Mouse (Mus musculus): Measurements from ENCODE around the gene Tmem217. TPM values are rescaled to one million over a fixed set of nuclear protein-coding genes. Genes with fewer than 3 reads are reported as not detected.
"Not testable (repeated sequence)": the region's sequence is repeated elsewhere in the genome, so short reads cannot be mapped to it uniquely, and the experiment has no call there.

The Tmem217 gene
- polyA plus RNA-seq, 1 experiment = 396 TPM

DNA sequence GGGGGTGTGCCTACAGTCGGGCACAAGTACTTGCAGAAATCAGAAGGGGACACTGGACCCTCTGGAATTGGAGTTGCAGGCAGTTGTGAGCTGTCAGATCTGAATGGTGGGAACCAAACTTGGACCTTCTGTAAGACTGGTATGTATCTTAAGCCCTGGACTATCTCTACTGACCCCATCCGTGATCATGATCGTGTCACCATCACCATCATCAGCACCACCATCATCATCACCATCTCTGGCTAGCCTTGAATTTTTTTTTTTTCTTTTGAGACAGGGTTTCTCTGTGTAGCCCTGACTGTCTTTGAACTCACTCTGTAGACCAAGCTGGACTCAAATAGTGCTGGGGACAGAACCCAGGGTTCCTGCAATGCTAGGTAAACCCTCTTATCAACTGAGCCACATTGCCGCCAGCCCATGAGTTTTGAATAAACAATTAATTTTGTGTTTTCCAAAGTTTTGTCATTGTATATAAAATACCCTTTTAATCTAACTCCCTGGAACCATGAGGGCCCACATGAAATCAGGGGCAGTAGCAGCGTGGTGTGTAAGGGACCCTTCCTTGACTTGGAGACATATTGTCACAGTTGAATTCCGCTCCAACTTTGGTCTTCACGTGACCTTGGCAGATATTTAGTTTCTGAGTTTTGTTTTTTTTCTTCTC lies 50.0 kb downstream of the Tmem217 start:
- peaks cover 3% of the 10 kb centered on the region; the same call in 1 of the 2 replicates for H3K4me1 ChIP-seq (ENCODE audit: control insufficient read depth, insufficient read depth, low read length)
- H3K27me3 ChIP-seq (ENCODE audit: control insufficient read depth, insufficient read depth, low read length) = no peaks in the 10 kb centered on the region
- H3K27ac ChIP-seq (ENCODE audit: control insufficient read depth, insufficient read depth, low read depth, low read length) = no peak overlapping the region
- H3K36me3 ChIP-seq (ENCODE audit: control insufficient read depth, insufficient read depth, low read length) = no peaks in the 10 kb centered on the region
- H3K4me3 ChIP-seq (ENCODE audit: control insufficient read depth, low read depth, low read length) = no peak overlapping the region
- no peak for TF ChIP-seq CTCF (IDR thresholded peaks at IDR 0.05; ENCODE audit: control insufficient read depth, insufficient read depth, insufficient replicate concordance, low read depth, low read length)
- TF ChIP-seq POLR2A (IDR thresholded peaks at IDR 0.05; ENCODE audit: control insufficient read depth, low read depth, low read length) = no peak

DNA sequence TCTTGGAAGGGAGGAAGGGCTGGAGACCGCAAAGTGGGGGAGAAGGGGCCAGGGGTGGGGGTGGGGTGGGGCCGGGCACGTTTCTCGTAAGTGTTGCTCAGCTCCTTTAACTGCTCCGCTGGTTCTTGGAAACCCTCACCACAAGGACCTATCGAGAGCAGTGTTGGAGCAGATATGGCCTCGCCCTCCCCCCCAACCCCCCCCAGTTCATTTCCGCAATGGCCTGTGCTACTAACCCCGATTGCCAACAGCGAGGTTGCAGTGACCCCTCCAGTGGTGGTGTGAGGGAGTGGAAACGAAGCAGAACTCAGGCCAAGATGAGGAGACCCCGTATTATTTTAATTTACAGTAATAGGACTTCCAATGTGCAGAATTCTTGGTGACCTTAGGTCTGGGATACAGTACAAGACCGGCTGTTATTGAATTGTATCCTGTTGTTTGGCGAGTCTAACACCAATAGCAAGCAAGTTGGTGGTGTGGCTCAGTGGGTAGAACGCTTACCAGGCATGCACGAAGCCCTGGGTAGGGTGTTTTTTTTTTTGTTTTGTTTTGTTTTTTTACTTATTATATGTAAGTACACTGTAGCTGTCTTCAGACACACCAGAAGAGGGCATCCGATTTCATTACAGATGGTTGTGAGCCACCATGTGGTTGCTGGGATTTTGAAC lies 51.2 kb downstream of the Tmem217 start:
- no peak overlapping the region for H3K4me3 ChIP-seq (ENCODE audit: control insufficient read depth, low read depth, low read length)
- no peaks in the 10 kb centered on the region for H3K27me3 ChIP-seq (ENCODE audit: control insufficient read depth, insufficient read depth, low read length)
- H3K36me3 ChIP-seq (ENCODE audit: control insufficient read depth, insufficient read depth, low read length) = no peaks in the 10 kb centered on the region
- H3K27ac ChIP-seq (ENCODE audit: control insufficient read depth, insufficient read depth, low read depth, low read length) = no peak overlapping the region
- H3K4me1 ChIP-seq (ENCODE audit: control insufficient read depth, insufficient read depth, low read length) = peaks cover 3% of the 10 kb centered on the region; the same call in 1 of the 2 replicates
- TF ChIP-seq CTCF (IDR thresholded peaks at IDR 0.05; ENCODE audit: control insufficient read depth, insufficient read depth, insufficient replicate concordance, low read depth, low read length) (no peak), POLR2A (IDR thresholded peaks at IDR 0.05; ENCODE audit: control insufficient read depth, low read depth, low read length) (no peak)

DNA sequence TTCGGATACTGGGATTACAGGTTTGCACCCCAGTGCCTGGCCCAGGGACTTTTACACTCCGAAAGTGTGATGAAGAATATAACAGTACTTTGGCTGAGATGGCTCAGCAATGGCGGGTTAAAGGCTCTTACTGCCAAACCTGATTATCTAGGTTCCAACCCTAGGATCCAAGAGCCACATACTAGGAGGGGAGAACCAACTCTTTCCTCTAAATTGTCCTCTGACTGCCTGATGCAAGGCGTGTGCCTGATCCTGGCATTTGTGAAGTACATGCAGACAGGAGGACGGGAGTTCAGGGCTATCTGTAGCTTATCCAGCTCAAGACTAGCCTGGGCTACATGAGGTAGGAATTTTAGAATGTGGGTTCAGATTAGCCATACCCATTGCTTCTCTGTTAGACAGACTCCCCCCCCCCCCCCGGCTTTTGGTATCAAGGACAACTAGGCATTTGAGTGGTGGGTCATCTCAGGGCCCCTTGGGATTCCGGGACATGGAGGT lies 51.9 kb downstream of the Tmem217 start:
- Histone ChIP-seq H3K36me3 (ENCODE audit: control insufficient read depth, insufficient read depth, low read length) (no peaks in the 10 kb centered on the region), H3K4me1 (ENCODE audit: control insufficient read depth, insufficient read depth, low read length) (peaks cover 3% of the 10 kb centered on the region; the same call in 1 of the 2 replicates), H3K27ac (ENCODE audit: control insufficient read depth, insufficient read depth, low read depth, low read length) (no peak overlapping the region), H3K4me3 (ENCODE audit: control insufficient read depth, low read depth, low read length) (no peak overlapping the region), H3K27me3 (ENCODE audit: control insufficient read depth, insufficient read depth, low read length) (no peaks in the 10 kb centered on the region)
- TF ChIP-seq CTCF (IDR thresholded peaks at IDR 0.05; ENCODE audit: control insufficient read depth, insufficient read depth, insufficient replicate concordance, low read depth, low read length) (no peak), POLR2A (IDR thresholded peaks at IDR 0.05; ENCODE audit: control insufficient read depth, low read depth, low read length) (no peak)

DNA sequence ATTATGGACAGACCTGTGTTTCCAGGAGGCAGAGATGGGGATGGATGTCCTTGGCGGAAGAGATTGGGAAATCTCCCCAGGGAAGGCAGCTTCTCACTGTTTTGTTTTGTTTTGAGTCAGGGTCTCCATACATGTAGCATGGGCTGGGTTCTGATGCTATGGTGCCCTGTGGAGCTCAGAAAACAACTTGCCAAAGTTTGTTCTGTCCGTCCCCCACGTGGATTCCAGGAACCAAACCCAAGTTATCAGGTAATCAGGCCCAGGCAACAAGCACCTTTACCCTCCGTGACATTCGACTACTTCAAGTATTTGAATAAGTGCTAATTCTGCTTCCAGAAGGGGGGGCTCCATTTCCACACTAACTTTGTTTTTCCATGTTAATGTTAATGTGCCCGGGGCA lies 52.7 kb downstream of the Tmem217 start:
- Histone ChIP-seq H3K27ac (ENCODE audit: control insufficient read depth, insufficient read depth, low read depth, low read length) (no peak overlapping the region), H3K4me3 (ENCODE audit: control insufficient read depth, low read depth, low read length) (no peak overlapping the region)
- TF ChIP-seq CTCF (IDR thresholded peaks at IDR 0.05; ENCODE audit: control insufficient read depth, insufficient read depth, insufficient replicate concordance, low read depth, low read length) (no peak), POLR2A (IDR thresholded peaks at IDR 0.05; ENCODE audit: control insufficient read depth, low read depth, low read length) (no peak)

DNA sequence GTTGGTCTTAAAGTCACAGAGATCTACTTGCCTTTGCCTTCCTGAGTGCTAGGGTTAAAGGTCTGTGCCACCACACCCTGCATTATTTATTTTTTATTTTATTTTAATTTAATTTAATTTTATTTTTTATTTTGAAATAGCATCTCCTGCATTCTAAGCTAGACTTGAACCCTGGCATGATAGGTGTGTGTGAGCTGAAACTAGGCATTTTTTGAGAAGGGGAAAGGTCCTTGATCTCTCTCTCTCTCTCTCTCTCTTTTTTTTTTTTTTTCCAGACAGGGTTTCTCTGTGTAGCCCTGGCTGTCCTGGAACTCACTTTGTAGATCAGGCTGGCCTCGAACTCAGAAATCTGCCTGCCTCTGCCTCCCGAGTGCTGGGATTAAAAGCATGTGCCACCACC lies 53.2 kb downstream of the Tmem217 start:
- not testable (repeated sequence) for H3K27ac ChIP-seq (ENCODE audit: control insufficient read depth, insufficient read depth, low read depth, low read length); H3K4me3 ChIP-seq (ENCODE audit: control insufficient read depth, low read depth, low read length); H3K27me3 ChIP-seq (ENCODE audit: control insufficient read depth, insufficient read depth, low read length); H3K4me1 ChIP-seq (ENCODE audit: control insufficient read depth, insufficient read depth, low read length); H3K36me3 ChIP-seq (ENCODE audit: control insufficient read depth, insufficient read depth, low read length)

More for the DNA sequence above, 52.7 kb downstream of the Tmem217 start:
- no peaks in the 10 kb centered on the region for H3K27me3 ChIP-seq (ENCODE audit: control insufficient read depth, insufficient read depth, low read length)
- H3K4me1 ChIP-seq (ENCODE audit: control insufficient read depth, insufficient read depth, low read length) = peaks cover 3% of the 10 kb centered on the region; the same call in 1 of the 2 replicates
- H3K36me3 ChIP-seq (ENCODE audit: control insufficient read depth, insufficient read depth, low read length) = no peaks in the 10 kb centered on the region

DNA sequence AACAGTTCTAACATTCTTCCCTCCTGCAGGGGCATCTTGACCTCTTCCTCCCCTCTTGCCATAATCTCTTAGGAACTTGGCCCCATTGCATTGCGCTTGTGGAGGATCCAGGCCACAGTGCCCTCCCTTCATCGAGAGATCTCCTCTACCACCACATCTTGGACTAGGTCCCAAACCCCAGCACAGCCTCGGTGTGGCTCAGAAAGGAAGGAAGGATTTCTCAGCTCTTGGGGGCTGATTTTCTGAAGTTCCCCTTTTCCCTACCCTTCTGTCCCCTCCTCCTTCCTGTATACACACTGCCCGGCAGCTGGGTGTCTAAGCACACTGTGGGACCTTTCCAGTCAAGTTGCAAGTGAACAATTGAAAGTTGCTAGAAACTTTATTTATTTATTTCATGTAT lies 54.2 kb downstream of the Tmem217 start:
- no peak overlapping the region for H3K27ac ChIP-seq (ENCODE audit: control insufficient read depth, insufficient read depth, low read depth, low read length)

DNA sequence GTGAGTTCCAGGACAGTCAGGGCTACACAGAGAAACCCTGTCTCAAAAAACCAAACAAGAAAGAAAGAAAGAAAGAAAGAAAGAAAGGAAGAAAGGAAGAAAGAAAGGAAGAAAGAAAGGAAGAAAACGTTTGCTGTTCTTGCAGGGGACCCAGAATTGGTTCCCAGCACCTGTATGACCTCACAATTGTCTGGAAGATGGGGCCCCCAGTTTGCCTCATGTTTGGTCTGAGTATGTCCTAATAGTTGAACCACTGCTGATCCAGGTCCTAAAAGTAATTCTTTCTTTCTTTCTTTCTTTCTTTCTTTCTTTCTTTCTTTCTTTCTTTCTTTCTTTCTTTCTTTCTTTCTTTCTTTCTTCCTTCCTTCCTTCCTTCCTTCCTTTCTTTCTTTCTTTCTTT lies 54.7 kb downstream of the Tmem217 start:
- not testable (repeated sequence) for H3K4me1 ChIP-seq (ENCODE audit: control insufficient read depth, insufficient read depth, low read length); H3K36me3 ChIP-seq (ENCODE audit: control insufficient read depth, insufficient read depth, low read length)

More for the DNA sequence above, 54.2 kb downstream of the Tmem217 start:
- Histone ChIP-seq H3K36me3 (ENCODE audit: control insufficient read depth, insufficient read depth, low read length) (no peaks in the 10 kb centered on the region), H3K4me3 (ENCODE audit: control insufficient read depth, low read depth, low read length) (no peak overlapping the region), H3K4me1 (ENCODE audit: control insufficient read depth, insufficient read depth, low read length) (peaks cover under 1% of the 10 kb centered on the region), H3K27me3 (ENCODE audit: control insufficient read depth, insufficient read depth, low read length) (no peaks in the 10 kb centered on the region)
- no peak for TF ChIP-seq CTCF (IDR thresholded peaks at IDR 0.05; ENCODE audit: control insufficient read depth, insufficient read depth, insufficient replicate concordance, low read depth, low read length)
- TF ChIP-seq POLR2A (IDR thresholded peaks at IDR 0.05; ENCODE audit: control insufficient read depth, low read depth, low read length) = no peak

More for the DNA sequence above, 54.7 kb downstream of the Tmem217 start:
- not testable (repeated sequence) for H3K4me3 ChIP-seq (ENCODE audit: control insufficient read depth, low read depth, low read length); H3K27me3 ChIP-seq (ENCODE audit: control insufficient read depth, insufficient read depth, low read length); H3K27ac ChIP-seq (ENCODE audit: control insufficient read depth, insufficient read depth, low read depth, low read length)

All from testis, adult 2 months (tissue).